Mouse (Mus musculus) G1E (cell line): ENCODE results near the gene Exo1. TPM values are rescaled to one million over a fixed set of nuclear protein-coding genes. Genes with fewer than 3 reads are reported as not detected.

Experiments
- ATAC-seq: 2 replicates; pipeline ENCODE4 v1.8.0; 2016; ENCODE audit warnings: mild to moderate bottlenecking; ENCODE audit not compliant: insufficient number of reproducible peaks, poor library complexity, low FRiP score, severe bottlenecking; ENCODE audit errors: extremely low read depth
- DNase-seq: peaks from one replicate; pipeline ENCODE4 v3.0.0; 2012; ENCODE audit warnings: low spot score
- H3K27me3 ChIP-seq: 2 replicates; pipeline ENCODE4 v1.6.1; 2012; ENCODE audit warnings: mild to moderate bottlenecking, low read length, inconsistent platforms; ENCODE audit not compliant: insufficient read depth
- H3K36me3 ChIP-seq: replicated peaks from 2 replicates; pipeline ENCODE3; 2012; ENCODE audit warnings: mild to moderate bottlenecking, inconsistent platforms
- H3K4me1 ChIP-seq: 2 replicates; pipeline ENCODE4 v1.6.1; 2012; ENCODE audit warnings: low read depth, low read length, inconsistent platforms, mixed read lengths; ENCODE audit not compliant: insufficient read depth
- H3K4me3 ChIP-seq: 2 replicates; pipeline ENCODE4 v1.5.1; 2012; ENCODE audit warnings: low read depth, mild to moderate bottlenecking, inconsistent platforms, low read length, moderate library complexity, mixed read lengths
- H3K9me3 ChIP-seq: replicated peaks from 2 replicates; pipeline ENCODE4 v1.6.1; 2012; ENCODE audit warnings: inconsistent platforms
- CTCF ChIP-seq: IDR thresholded peaks from 2 replicates; pipeline ENCODE4 v1.5.1; 2012; ENCODE audit warnings: low read depth, low read length, inconsistent platforms, mixed read lengths
- GATA1 ChIP-seq: IDR thresholded peaks from 2 replicates; pipeline ENCODE4 v1.6.1; 2012; ENCODE audit warnings: borderline replicate concordance, low read length, inconsistent platforms, mixed read lengths
- GATA2 ChIP-seq: IDR thresholded peaks from 2 replicates; pipeline ENCODE4 v1.6.1; 2012; ENCODE audit warnings: low read depth, low read length, inconsistent platforms, borderline replicate concordance
- POLR2AphosphoS5 ChIP-seq: IDR thresholded peaks from 2 replicates; pipeline ENCODE4 v1.6.1; 2012; ENCODE audit warnings: low read depth, low read length, inconsistent platforms; ENCODE audit not compliant: insufficient replicate concordance
- TAL1 ChIP-seq: conservative IDR thresholded peaks from 2 replicates; pipeline ENCODE4 v1.6.1; 2012; ENCODE audit warnings: low read depth, low read length, inconsistent platforms, mixed read lengths
- polyA plus RNA-seq: library from polyadenylated mRNA; stranded (reverse); fragments of >175 nt; gene quantifications from 2 replicates; pipeline ENCODE4 v1.2.3, GENCODE M21; 2012
- total RNA-seq, 2 experiments: library from RNA; stranded (forward) in 1 of 2; stranded (reverse) in 1 of 2; fragments of 200-1000 nt in 1 of 2; fragments of >200 nt in 1 of 2; fragmentation: Nextera tagmentation in 1 of 2; gene quantifications; 2 replicates each; pipeline ENCODE4 v1.2.3; 2014 to 2017

Gene Exo1
- total and polyA plus RNA-seq, 3 experiments: 2.7 to 59.3 (median 54.9) TPM

DNA sequence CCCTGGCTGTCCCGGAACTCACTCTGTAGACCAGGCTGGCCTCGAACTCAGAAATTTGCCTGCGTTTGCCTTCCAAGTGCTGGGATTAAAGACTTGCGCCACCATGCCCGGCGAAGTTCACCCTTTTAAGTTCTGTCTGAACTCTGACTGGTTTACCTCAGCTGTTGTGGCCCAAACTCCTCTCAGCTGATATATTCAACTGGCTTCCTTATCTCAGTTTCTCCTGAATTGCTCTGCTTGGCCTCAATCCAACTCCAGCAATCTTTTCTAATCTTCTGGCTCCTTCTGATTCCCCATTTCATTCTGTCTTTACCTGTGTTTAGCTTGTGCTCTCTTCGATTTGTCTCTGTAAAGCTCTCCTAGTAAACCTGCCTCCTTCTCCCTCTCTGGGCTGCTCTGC lies 62.8 kb downstream of the Exo1 start:
- TF ChIP-seq GATA1: no peak
- TF ChIP-seq POLR2AphosphoS5: no peak
- TF ChIP-seq TAL1: no peak
- no peak for TF ChIP-seq CTCF
- no peak for TF ChIP-seq GATA2
- no peak for ATAC-seq

DNA sequence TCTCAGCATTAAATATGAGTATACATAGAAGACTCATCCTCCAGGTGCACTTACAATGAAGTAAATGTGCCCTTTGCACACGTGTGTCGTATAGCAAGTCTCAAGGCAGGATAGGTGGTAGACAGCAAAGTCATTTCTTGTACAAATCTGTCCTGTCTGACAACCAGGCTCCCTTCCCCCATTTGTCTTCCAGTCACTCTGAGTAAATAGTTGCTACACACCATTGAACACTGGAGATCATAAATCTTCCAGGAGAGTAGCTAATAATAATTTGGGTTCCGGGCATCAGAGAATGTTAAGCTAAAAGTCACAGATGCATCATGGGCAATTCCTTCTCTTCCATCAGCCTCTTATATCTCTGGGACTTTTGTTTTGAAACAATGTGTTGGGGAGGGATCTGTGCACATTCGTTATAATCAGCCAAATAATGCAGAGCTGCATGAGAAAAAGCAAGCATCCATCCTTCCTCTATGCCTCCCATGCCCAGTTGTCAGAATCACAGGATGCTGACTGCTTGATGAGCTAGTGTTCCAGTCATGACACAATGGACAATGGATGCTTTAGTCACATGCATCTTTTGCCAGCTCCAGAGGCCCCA lies 66.4 kb downstream of the Exo1 start:
- Histone ChIP-seq H3K27me3 (no peaks in the 10 kb centered on the region), H3K4me3 (no peak overlapping the region), H3K9me3 (no peaks in the 10 kb centered on the region), H3K4me1 (no peaks in the 10 kb centered on the region), H3K36me3 (no peaks in the 10 kb centered on the region)
- DNase-seq: no peak
- ATAC-seq: no peak
- TF ChIP-seq POLR2AphosphoS5: no peak
- TF ChIP-seq TAL1: no peak
- TF ChIP-seq GATA1: no peak
- no peak for TF ChIP-seq GATA2
- TF ChIP-seq CTCF: no peak

More for the DNA sequence above, 62.8 kb downstream of the Exo1 start:
- no peak for DNase-seq
- Histone ChIP-seq H3K4me3 (no peak overlapping the region), H3K9me3 (no peaks in the 10 kb centered on the region), H3K4me1 (no peaks in the 10 kb centered on the region), H3K36me3 (no peaks in the 10 kb centered on the region), H3K27me3 (no peaks in the 10 kb centered on the region)

DNA sequence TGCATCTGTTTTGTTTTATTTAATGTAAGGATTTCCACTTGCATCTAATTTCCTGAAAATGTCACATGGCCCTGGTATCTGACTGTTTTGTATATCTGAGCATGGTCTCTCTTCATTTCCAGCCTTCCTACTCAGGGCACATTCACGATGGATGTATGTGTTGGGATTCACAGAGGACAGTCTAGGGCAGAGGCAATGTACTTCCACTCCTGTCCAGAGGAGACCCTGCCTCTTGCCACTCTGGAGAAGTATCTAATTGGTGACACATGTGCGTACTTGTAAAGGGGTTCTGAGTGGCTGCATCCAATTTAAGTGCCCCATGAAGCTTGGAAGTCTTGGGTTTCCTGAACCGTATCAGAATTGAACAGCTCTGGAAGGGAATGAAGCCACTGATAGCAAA lies 70.0 kb downstream of the Exo1 start:
- no peak for ATAC-seq
- Histone ChIP-seq H3K4me1 (no peaks in the 10 kb centered on the region), H3K9me3 (no peaks in the 10 kb centered on the region), H3K27me3 (no peaks in the 10 kb centered on the region), H3K4me3 (no peak overlapping the region), H3K36me3 (no peaks in the 10 kb centered on the region)
- DNase-seq: no peak
- TF ChIP-seq TAL1: no peak
- TF ChIP-seq POLR2AphosphoS5: no peak
- no peak for TF ChIP-seq CTCF
- no peak for TF ChIP-seq GATA1
- TF ChIP-seq GATA2: no peak

DNA sequence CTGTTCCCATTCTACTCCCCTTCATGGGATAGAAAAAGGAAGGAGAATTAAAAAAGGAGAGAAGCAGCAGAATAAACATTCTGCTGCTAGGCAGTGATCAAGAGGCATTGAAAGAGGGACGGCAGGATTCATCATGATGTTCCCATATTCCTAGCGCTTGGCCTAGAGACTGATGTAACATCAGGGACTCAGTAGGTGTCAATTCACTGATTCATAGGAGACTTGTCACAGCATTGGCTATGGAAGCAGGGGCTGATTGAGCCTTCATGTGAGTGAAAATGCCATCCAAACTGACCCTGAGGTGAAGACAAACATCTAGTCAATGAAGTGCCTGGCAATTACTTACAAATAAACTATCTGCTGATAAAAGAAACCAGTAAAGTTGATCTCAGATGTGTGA lies 70.5 kb downstream of the Exo1 start:
- no peak for TF ChIP-seq POLR2AphosphoS5
- no peak for TF ChIP-seq TAL1
- Histone ChIP-seq H3K4me1 (no peaks in the 10 kb centered on the region), H3K4me3 (no peak overlapping the region), H3K36me3 (no peaks in the 10 kb centered on the region), H3K27me3 (no peaks in the 10 kb centered on the region), H3K9me3 (no peaks in the 10 kb centered on the region)
- DNase-seq (no peak), ATAC-seq (no peak)

DNA sequence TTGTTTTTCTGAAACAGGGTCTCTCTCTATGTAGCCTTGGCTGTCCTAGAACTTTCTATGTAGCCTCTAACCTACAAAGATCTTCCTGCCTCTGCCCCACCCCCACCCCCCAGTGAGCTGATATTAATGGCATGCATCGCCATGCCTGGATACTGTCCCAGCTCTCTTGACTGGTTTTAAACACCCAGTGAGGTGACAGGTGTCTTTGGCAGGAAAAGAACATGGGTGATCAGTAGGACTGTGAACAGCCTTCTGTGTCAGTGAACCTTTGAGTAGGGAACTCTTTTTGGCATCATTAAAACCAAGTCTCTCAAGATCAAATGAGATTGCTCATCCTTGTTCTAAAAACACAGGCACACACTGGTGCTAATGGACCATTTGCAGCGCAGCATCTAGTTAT lies 81.4 kb downstream of the Exo1 start:
- DNase-seq (no peak), ATAC-seq (no peak)
- Histone ChIP-seq H3K36me3 (no peaks in the 10 kb centered on the region), H3K4me1 (no peaks in the 10 kb centered on the region), H3K27me3 (no peaks in the 10 kb centered on the region), H3K4me3 (no peak overlapping the region), H3K9me3 (0 out of 2 replicates have a peak, but pooled peaks cover 7% of the 10 kb centered on the region)
- TF ChIP-seq TAL1 (no peak), CTCF (no peak), GATA2 (no peak), POLR2AphosphoS5 (no peak), GATA1 (no peak)

Other genes with a start within 250 kb of the Exo1 start
- not detected in 2 replicates for gene Opn3, start 187.8 kb upstream of the Exo1 start, total RNA-seq (2014; fragmentation: Nextera tagmentation)
- 0.17 and 0.27 TPM in 2 replicates for gene Opn3, start 187.8 kb upstream of the Exo1 start, total RNA-seq (2017)
- 0.64 and 0.98 TPM in 2 replicates for gene Opn3, start 187.8 kb upstream of the Exo1 start, polyA plus RNA-seq
- 18.4 and 21.7 TPM in 2 replicates for gene Chml, start 187.7 kb upstream of the Exo1 start, total RNA-seq (2014; fragmentation: Nextera tagmentation)
- 15.6 and 17.8 TPM in 2 replicates for gene Chml, start 187.7 kb upstream of the Exo1 start, total RNA-seq (2017)
- 15.6 and 25.3 TPM in 2 replicates for gene Chml, start 187.7 kb upstream of the Exo1 start, polyA plus RNA-seq
- gene Wdr64, start 182.0 kb upstream of the Exo1 start, total RNA-seq (2014; fragmentation: Nextera tagmentation): not detected in 2 replicates
- 0.05 TPM in 1 of 2 replicates, not detected in the other for gene Wdr64, start 182.0 kb upstream of the Exo1 start, total RNA-seq (2017)
- not detected in 2 replicates for gene Wdr64, start 182.0 kb upstream of the Exo1 start, polyA plus RNA-seq
- gene Gm38100, start 39.7 kb downstream of the Exo1 start, total RNA-seq (2014; fragmentation: Nextera tagmentation): not detected in 2 replicates
- 0.55 TPM in 1 of 2 replicates, not detected in the other for gene Gm38100, start 39.7 kb downstream of the Exo1 start, total RNA-seq (2017)
- not detected in 2 replicates for gene Gm38100, start 39.7 kb downstream of the Exo1 start, polyA plus RNA-seq
- gene Rbm8a2, start 98.5 kb downstream of the Exo1 start, total RNA-seq (2014; fragmentation: Nextera tagmentation): not detected in 2 replicates
- 0.29 and 0.38 TPM in 2 replicates for gene Rbm8a2, start 98.5 kb downstream of the Exo1 start, total RNA-seq (2017)
- 0.03 TPM in 1 of 2 replicates, not detected in the other for gene Rbm8a2, start 98.5 kb downstream of the Exo1 start, polyA plus RNA-seq